Mouse (Mus musculus): ENCODE measurements at regions not wholly inside any gene's neighbourhood (a gene's known extent, or its start where the extent isn't known, plus 50 kb on each side); places are given as distances from the start of the nearest gene placed in this dataset.

GRCm38 (mm10) chr6:4405301-4405700 lies 99.3 kb upstream of the Col1a2 start:
- no peak for DNase-seq (ENCODE audit: low read depth)

GRCm38 (mm10) chr6:4407748-4408147 lies 96.9 kb upstream of the Col1a2 start:
- peak; percentile 21 for DNase-seq (ENCODE audit: low read depth)

GRCm38 (mm10) chr6:4413201-4413600 lies 91.4 kb upstream of the Col1a2 start:
- DNase-seq (ENCODE audit: low read depth) = no peak

- peak; percentile 32 for DNase-seq (ENCODE audit: low read depth)
Observed at GRCm38 (mm10) chr6:4414166-4414565, 90.4 kb upstream of the Col1a2 start.

- no peak for DNase-seq (ENCODE audit: low read depth)
Observed at GRCm38 (mm10) chr6:4415206-4415605, 89.4 kb upstream of the Col1a2 start.

- no peak for DNase-seq (ENCODE audit: low read depth)
Observed at GRCm38 (mm10) chr6:4417247-4417709, 87.3 kb upstream of the Col1a2 start.

- no peak for DNase-seq (ENCODE audit: low read depth)
Observed at GRCm38 (mm10) chr6:4418376-4418775, 86.2 kb upstream of the Col1a2 start.

- DNase-seq (ENCODE audit: low read depth) = no peak
Observed at GRCm38 (mm10) chr6:4418941-4419351, 85.7 kb upstream of the Col1a2 start.

- no peak for DNase-seq (ENCODE audit: low read depth)
Observed at GRCm38 (mm10) chr6:4421466-4421865, 83.1 kb upstream of the Col1a2 start.

- DNase-seq (ENCODE audit: low read depth) = no peak
Observed at GRCm38 (mm10) chr6:4427122-4427521, 77.5 kb upstream of the Col1a2 start.

- DNase-seq (ENCODE audit: low read depth) = no peak
Observed at GRCm38 (mm10) chr6:4430704-4431310, 73.8 kb upstream of the Col1a2 start.

GRCm38 (mm10) chr6:4432192-4432591 lies 72.4 kb upstream of the Col1a2 start:
- no peak for DNase-seq (ENCODE audit: low read depth)

GRCm38 (mm10) chr6:4436439-4436838 lies 68.2 kb upstream of the Col1a2 start:
- DNase-seq (ENCODE audit: low read depth) = no peak

GRCm38 (mm10) chr6:4436874-4437273 lies 67.7 kb upstream of the Col1a2 start:
- DNase-seq (ENCODE audit: low read depth) = no peak

GRCm38 (mm10) chr6:4441618-4442167 lies 62.9 kb upstream of the Col1a2 start:
- DNase-seq (ENCODE audit: low read depth) = no peak

GRCm38 (mm10) chr6:4445906-4446305 lies 58.7 kb upstream of the Col1a2 start:
- DNase-seq (ENCODE audit: low read depth) = no peak

- DNase-seq (ENCODE audit: low read depth) = no peak
Observed at GRCm38 (mm10) chr6:4451227-4451626, 53.4 kb upstream of the Col1a2 start.
